Comparison of ENCODE assay signal across 8 mouse cellular contexts in genomic region chr6:128584070-128584660, GRCm38 (mm10). TPM values are rescaled to one million over a fixed set of nuclear protein-coding genes. Genes with fewer than 3 reads are reported as not detected.
DNase-seq lines count a peak whose midpoint lies in the region; ATAC-seq and TF ChIP-seq lines count a peak whose summit lies in the region.

No protein-coding gene starts in this region.

- 28% methylated on average over 10 of the region's 10 CpGs for WGBS in heart, adult 2 months
- 19% methylated on average over 10 of the region's 10 CpGs for WGBS in lung, postnatal 0 days

- TF ChIP-seq POLR2A in heart, adult 2 months (IDR thresholded peaks at IDR 0.05; ENCODE audit: insufficient read depth, low read depth, low read length) = no peak

- no peak overlapping the region for H3K9ac ChIP-seq in heart, adult 2 months (ENCODE audit: low read depth, low read length)
- H3K9ac ChIP-seq in ES-E14 (ENCODE audit: insufficient read depth, low read depth, low read length, poor library complexity, severe bottlenecking) = no peak overlapping the region
- H3K9ac ChIP-seq in lung, postnatal 0 days (replicated peaks; ENCODE audit: low read depth) = no peak overlapping the region

- ATAC-seq in granulocyte monocyte progenitor cell, adult 5-6 weeks (replicated peaks; ENCODE audit: poor library complexity, severe bottlenecking) = peak; percentile 93
- ATAC-seq in lung, postnatal 0 days = 0 out of 2 replicates have a peak, but pooled peaks have one; percentile 32

- TF ChIP-seq EP300 in heart, adult 2 months (IDR thresholded peaks at IDR 0.05; ENCODE audit: insufficient read depth, low read depth, low read length) = no peak
- TF ChIP-seq EP300 in lung, postnatal 0 days (IDR thresholded peaks at IDR 0.05) = no peak

- no peaks in the 10 kb centered on the region for H3K79me2 ChIP-seq in heart, adult 2 months (replicated peaks; ENCODE audit: control insufficient read depth, insufficient read depth, low read length)

- no peaks in the 10 kb centered on the region for H3K27me3 ChIP-seq in heart, adult 2 months (ENCODE audit: control insufficient read depth, insufficient read depth, low read length)
- no peaks in the 10 kb centered on the region for H3K27me3 ChIP-seq in lung, postnatal 0 days (replicated peaks; ENCODE audit: insufficient read depth, low read length)

- H3K36me3 ChIP-seq in heart, adult 2 months (ENCODE audit: control insufficient read depth, insufficient read depth, low read length) = no peaks in the 10 kb centered on the region
- H3K36me3 ChIP-seq in ES-E14 (ENCODE audit: control insufficient read depth, insufficient read depth, low read length, poor library complexity, severe bottlenecking) = no peaks in the 10 kb centered on the region
- no peaks in the 10 kb centered on the region for H3K36me3 ChIP-seq in lung, postnatal 0 days (ENCODE audit: insufficient read depth, low read length)

- 0 out of 2 replicates have a peak, but pooled peaks have one; percentile 7 for TF ChIP-seq CTCF in heart, adult 2 months (IDR thresholded peaks at IDR 0.05)
- TF ChIP-seq CTCF in lung, postnatal 0 days (IDR thresholded peaks at IDR 0.05) = peak; percentile 80

- H3K4me1 ChIP-seq in heart, adult 2 months (ENCODE audit: control insufficient read depth, insufficient read depth, low read length) = no peaks in the 10 kb centered on the region
- H3K4me1 ChIP-seq in ES-E14 (ENCODE audit: control insufficient read depth in 2 of 2, insufficient read depth in 2 of 2, low read length in 2 of 2, poor library complexity in 1 of 2) = no peaks in the 10 kb centered on the region
- no peaks in the 10 kb centered on the region for H3K4me1 ChIP-seq in lung, postnatal 0 days (ENCODE audit: insufficient read depth, low read depth, low read length)

- intact Hi-C loops in heart, adult 2 months (cut with DNase I) = no loop called here
- intact Hi-C loops in heart, postnatal 10 days (cut with DNase I) = no loop called here

- in situ Hi-C loops in ES-E14 (cut with MboI; ENCODE audit: low sequenced_read_pairs in 2 of 2, unreplicated experiment in 2 of 2) = no loop called here

- no peak for DNase-seq in heart, adult 2 months
- no peak for DNase-seq in heart, postnatal 10 days
- no peak for DNase-seq in ES-E14 (ENCODE audit: low read depth, low spot score)
- peak; percentile 64 for DNase-seq in lung, postnatal 0 days (ENCODE audit: low spot score)
- DNase-seq in thymus, postnatal 14 days = no peak
- no peak for DNase-seq in cerebellum, postnatal 36 days
- DNase-seq in urinary bladder, postnatal 14 days (ENCODE audit: low spot score) = no peak

- H3K9me3 ChIP-seq in ES-E14 (ENCODE audit: control insufficient read depth, insufficient read depth, low read depth, low read length) = no peaks in the 10 kb centered on the region
- H3K9me3 ChIP-seq in lung, postnatal 0 days (ENCODE audit: low read length) = no peaks in the 10 kb centered on the region

- no peak overlapping the region for H3K4me2 ChIP-seq in lung, postnatal 0 days (replicated peaks; ENCODE audit: low read depth, low read length)

- H3K4me3 ChIP-seq in heart, adult 2 months = no peak overlapping the region
- no peak overlapping the region for H3K4me3 ChIP-seq in ES-E14 (ENCODE audit: insufficient read depth in 1 of 2, low read depth in 1 of 2, low read length in 2 of 2, poor library complexity in 1 of 2, severe bottlenecking in 1 of 2)
- no peak overlapping the region for H3K4me3 ChIP-seq in lung, postnatal 0 days (ENCODE audit: low read depth, low read length)

- no peak overlapping the region for H3K27ac ChIP-seq in heart, adult 2 months
- no peak overlapping the region for H3K27ac ChIP-seq in ES-E14 (ENCODE audit: insufficient read depth, low read depth, low read length, poor library complexity, severe bottlenecking)
- no peak overlapping the region for H3K27ac ChIP-seq in lung, postnatal 0 days (ENCODE audit: low read length)

TF ChIP-seq in ES-E14, 5 proteins besides CTCF, POLR2A, EP300 and RAD21:
- TF ChIP-seq ZNF384 (IDR thresholded peaks at IDR 0.05; ENCODE audit: low read depth, low read length) = no peak
- peak; percentile 4; the same call in 1 of the 2 replicates for TF ChIP-seq ZC3H11A (IDR thresholded peaks at IDR 0.05; ENCODE audit: borderline replicate concordance, low read depth, low read length)

RNA-seq across cellular contexts. Expression of gene A2ml1, which starts 2.8 kb away (rescaled TPM):
- not detected for total RNA-seq in heart, adult 2 months (2021)
- 1.6 TPM in 1 of 2 replicates, not detected in the other for polyA plus RNA-seq in heart, adult 2 months (2012; rRNA removed)
- not detected for total RNA-seq in heart, postnatal 10 days (2021)
- not detected in 2 replicates for total RNA-seq in ES-E14 (2012; rRNA removed)
- total RNA-seq in granulocyte monocyte progenitor cell, adult 5-6 weeks (2014; fragmentation: Nextera tagmentation) = 7.0 TPM in 1 of 2 replicates, not detected in the other
- total RNA-seq in granulocyte monocyte progenitor cell, adult 5-6 weeks (2017) = not detected in 2 replicates
- 10.1 and 10.8 TPM in 2 replicates for polyA plus RNA-seq in lung, postnatal 0 days (2015; fragmentation: Nextera tagmentation; extraction: Ambion mirVana)

RNA-seq across cellular contexts. Expression of gene Klrb1a, which starts 39.2 kb away (rescaled TPM):
- total RNA-seq in heart, adult 2 months (2021) = not detected
- 0.20 and 0.59 TPM in 2 replicates for polyA plus RNA-seq in heart, adult 2 months (2012; rRNA removed)
- total RNA-seq in heart, postnatal 10 days (2021) = not detected
- not detected in 2 replicates for total RNA-seq in ES-E14 (2012; rRNA removed)
- not detected in 2 replicates for total RNA-seq in granulocyte monocyte progenitor cell, adult 5-6 weeks (2014; fragmentation: Nextera tagmentation)
- not detected in 2 replicates for total RNA-seq in granulocyte monocyte progenitor cell, adult 5-6 weeks (2017)
- polyA plus RNA-seq in lung, postnatal 0 days (2015; fragmentation: Nextera tagmentation; extraction: Ambion mirVana) = not detected in 2 replicates

RNA-seq across cellular contexts. Expression of gene Pzp, which starts 57.6 kb away (rescaled TPM):
- 1 to 10 TPM; 1.9 to 3.0 TPM for total RNA-seq in heart, adult 2 months (2021)
- 0.57 and 2.0 TPM in 2 replicates for polyA plus RNA-seq in heart, adult 2 months (2012; rRNA removed)
- total RNA-seq in heart, postnatal 10 days (2021) = 1 to 10 TPM in 1 of 2 experiments, under 1 TPM in 1; 0.50 to 1.3 TPM
- total RNA-seq in ES-E14 (2012; rRNA removed) = 1.7 and 2.5 TPM in 2 replicates
- total RNA-seq in granulocyte monocyte progenitor cell, adult 5-6 weeks (2014; fragmentation: Nextera tagmentation) = not detected in 2 replicates
- total RNA-seq in granulocyte monocyte progenitor cell, adult 5-6 weeks (2017) = not detected in 2 replicates
- 0.14 and 0.35 TPM in 2 replicates for polyA plus RNA-seq in lung, postnatal 0 days (2015; fragmentation: Nextera tagmentation; extraction: Ambion mirVana)
